Mouse (Mus musculus) MN1 (cell line): ENCODE measurements around the gene Kng2.
"Not testable (repeated sequence)": the region's sequence is repeated elsewhere in the genome, so short reads cannot be mapped to it uniquely, and the experiment has no call there.

Source experiments
- DNase-seq: peaks from one replicate; pipeline ENCODE4 v3.0.0-alpha.2; 2016; ENCODE audit warnings: low spot score

The Kng2 gene

DNA sequence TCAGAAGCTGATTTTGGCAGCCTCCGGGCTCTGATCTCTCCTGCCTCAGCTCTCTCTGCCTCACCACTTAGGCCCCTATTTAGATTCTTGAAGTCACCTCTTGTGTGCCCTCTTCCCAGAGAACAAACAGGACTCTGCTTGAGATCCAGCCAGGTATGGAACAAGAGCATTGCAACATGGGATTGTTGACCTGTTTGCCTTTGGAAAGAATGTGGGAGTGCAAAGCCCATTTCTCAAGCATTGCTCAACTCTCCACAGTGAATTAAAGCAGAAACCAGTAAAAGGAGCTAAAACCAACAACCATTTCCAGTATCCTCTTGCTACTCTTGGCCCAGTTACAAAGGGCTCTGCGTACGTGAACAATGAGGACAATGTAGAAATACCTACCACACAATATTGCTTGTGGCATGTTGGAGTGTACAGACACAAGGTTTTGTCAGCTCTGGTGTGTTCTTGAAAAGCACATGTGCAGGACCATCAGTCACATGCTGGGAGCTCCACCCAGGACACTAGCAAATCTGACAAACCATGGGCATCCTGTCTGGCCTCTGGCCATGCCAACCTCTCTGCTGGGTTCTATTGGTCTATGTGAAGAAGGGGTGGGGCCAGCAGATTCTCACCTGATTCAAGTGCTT, at the start of gene Kng2:
TSS of gene Kng2 (minus strand) at position 517 of the 635 bp plus-strand sequence.
- DNase-seq = not testable (repeated sequence)

DNA sequence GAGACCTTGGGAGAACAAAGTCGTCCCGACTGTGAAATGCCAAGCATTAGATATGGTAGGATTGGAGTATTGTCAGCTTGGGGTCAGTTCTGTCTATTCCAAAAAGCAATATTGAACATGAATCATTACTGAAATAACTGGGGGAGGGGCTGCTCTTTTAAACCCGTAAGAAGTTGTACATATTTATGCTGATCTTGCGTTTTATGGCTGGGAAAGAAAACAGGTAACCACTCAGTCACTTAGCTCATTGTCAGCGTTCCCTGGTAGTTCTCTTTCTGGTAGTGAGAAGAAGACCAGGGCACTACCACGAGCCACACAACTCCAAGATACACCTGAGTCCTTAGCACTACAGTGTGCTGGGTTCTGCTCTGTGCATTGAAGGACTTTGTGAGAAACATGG, 48.2 kb upstream of the Kng2 start:
- DNase-seq = not testable (repeated sequence)

DNA sequence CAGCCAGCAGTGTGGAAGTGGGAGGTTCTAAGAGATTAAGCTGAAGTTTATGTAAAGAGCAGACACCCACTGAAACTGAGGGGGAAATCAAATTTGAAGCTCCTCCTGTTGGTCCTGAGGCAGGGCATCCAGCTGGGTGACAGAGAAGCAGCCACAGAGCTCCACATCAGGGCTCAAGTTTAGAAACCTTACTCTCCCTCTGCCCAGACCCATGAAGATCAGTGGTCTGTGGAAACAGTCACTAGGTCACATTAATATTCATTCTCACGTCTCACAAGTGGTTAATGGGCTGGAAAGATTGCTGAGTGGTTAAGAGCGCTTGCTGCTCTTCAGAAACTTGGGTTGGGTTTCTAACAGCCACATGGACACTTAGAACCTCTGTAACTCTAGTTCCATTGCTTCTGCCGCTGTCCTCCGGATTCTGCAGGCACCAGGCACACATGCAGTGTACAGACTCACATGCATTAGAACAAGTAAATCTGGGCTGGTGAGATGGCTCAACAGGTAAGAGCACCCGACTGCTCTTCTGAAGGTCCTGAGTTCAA, 31.6 kb upstream of the Kng2 start:
- DNase-seq = not testable (repeated sequence)

- DNase-seq = not testable (repeated sequence)
Observed at GRCm38 (mm10) chr16:23059630-23060029, 30.3 kb upstream of the Kng2 start.

- DNase-seq = not testable (repeated sequence)
Observed at GRCm38 (mm10) chr16:23057668-23058447, 28.6 kb upstream of the Kng2 start, which contains the start of gene Kng1. Gene Kng1, plus strand, starts transcription at chr16:23057865.

- peak; percentile 32 for DNase-seq
Observed at GRCm38 (mm10) chr16:23046319-23046718, 17.0 kb upstream of the Kng2 start.

DNA sequence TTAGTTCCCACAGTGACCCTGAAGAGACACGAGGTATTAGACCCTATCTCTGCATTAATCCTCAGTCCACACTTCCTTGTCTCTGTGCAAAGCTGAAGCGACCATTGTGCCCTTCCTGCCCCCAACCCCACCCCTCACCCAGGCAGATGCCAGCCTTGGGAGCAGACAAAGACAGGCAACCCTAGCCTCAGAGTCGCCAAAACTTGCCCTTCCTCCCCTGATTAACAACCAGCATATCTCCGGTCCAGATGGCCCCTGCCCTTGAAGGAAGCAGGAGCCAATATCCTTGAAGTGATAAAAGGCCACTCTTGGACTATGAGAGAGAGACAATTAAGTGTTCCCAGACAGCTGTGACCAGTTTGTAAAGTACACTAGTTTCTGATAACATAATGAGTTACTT, 11.6 kb upstream of the Kng2 start:
- DNase-seq = peak; percentile 8

- DNase-seq = no peak
Observed at GRCm38 (mm10) chr16:23039281-23039680, 10.0 kb upstream of the Kng2 start.

GRCm38 (mm10) chr16:23037744-23038143, 8.5 kb upstream of the Kng2 start:
- no peak for DNase-seq

- no peak for DNase-seq
Observed at GRCm38 (mm10) chr16:23033673-23034072, 4.4 kb upstream of the Kng2 start.

- DNase-seq = no peak
Observed at GRCm38 (mm10) chr16:23030673-23031435, 1.6 kb upstream of the Kng2 start.

DNA sequence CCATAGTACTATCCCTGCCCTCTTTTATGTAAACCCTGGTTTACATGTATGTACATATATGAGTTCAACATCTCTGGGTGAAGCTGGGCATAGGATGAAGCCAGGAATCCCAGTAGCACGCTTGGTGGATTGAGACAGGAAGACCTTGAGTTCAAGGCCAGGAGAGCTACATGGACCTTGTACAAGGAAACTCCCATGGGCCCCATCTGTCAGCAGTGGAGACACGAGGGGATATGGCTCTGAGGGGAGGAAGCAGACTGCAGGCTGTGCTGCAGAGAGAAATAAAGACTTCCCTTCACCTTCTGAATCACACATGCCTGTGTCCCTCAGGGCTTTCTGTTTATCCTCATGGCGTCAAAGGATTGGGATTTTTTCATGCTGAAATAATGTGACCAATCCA, 1.9 kb downstream of the Kng2 start:
- DNase-seq = not testable (repeated sequence)

GRCm38 (mm10) chr16:23026582-23026981, 2.7 kb downstream of the Kng2 start:
- no peak for DNase-seq

DNA sequence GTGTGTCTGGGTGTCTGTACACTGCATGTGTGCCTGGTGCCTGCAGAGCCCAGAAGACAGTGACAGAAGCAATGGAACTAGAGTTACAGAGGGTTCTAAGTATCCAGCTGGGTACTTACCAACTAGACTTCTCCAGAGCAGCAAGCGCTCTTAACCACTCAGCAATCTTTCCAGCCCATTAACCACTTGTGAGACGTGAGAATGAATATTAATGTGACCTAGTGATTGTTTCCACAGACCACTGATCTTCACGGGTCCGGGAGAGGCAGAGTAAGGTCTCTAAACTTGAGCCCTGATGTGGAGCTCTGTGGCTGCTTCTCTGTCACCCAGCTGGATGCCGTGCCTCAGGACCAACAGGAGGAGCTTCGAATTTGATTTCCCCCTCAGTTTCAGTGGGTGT, 4.2 kb downstream of the Kng2 start:
- DNase-seq = no peak

DNA sequence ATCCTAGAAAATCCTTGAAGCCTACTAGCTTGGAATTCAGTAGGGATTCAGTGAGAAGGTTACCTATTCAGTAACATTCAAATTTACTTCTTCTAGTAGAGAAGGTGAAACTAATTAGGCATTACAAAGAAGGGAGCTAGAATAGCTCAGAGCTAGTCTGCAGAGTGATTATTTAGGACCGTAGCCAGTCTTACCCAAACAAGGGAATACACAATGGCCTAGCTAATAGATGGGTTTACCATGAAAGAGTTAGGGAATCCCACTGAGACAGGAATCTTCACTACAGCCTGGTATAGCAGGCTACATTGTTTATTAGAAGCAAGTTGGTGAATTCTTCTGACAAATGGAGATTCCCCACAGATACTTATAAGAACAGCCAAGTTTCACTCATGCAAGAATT, 8.7 kb downstream of the Kng2 start:
- DNase-seq = not testable (repeated sequence)

GRCm38 (mm10) chr16:23014645-23015044, 14.6 kb downstream of the Kng2 start:
- not testable (repeated sequence) for DNase-seq

DNA sequence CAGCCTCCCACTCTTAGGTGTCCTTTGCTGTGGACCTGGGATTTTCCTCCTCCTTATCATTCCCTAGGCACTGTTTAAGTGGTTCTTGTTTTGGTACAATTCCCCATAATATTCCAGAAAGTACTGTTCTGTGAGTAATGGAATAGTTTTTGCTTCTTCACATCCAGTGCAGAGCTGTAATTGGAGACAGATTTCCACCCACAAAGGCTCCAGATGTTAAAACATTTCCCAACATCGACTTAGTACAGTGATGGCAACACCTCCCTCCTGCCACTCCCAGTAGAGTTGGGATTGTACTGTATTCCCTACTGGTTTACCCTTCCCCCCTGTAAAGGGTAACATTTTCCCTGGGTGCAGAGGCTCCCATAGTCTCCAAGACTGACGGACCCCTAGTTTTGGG, 15.5 kb downstream of the Kng2 start:
- DNase-seq = not testable (repeated sequence)

GRCm38 (mm10) chr16:22996951-22997350, 32.3 kb downstream of the Kng2 start:
- not testable (repeated sequence) for DNase-seq

GRCm38 (mm10) chr16:22967383-22968030, 61.8 kb downstream of the Kng2 start:
- no peak for DNase-seq

GRCm38 (mm10) chr16:22963293-22963692, 66.0 kb downstream of the Kng2 start:
- no peak for DNase-seq

DNA sequence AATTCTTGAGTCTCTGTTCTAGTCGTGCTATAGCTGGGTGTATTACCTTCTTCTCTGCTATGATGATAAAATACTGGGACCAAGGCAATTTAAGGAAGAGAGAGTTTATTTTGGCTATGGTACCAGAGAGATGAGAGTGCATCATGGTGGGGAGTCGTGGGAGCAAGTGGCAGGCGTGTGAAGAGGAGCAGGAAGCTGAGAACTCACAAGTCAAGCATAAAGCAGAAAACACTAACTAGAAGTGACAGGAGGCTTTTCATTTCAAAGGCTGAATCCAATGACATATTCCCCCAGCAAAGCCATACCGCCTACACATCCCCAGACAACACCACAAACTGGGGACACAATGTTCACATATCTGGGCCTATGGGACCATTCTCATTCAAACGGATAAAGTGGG, 67.0 kb downstream of the Kng2 start:
- no peak for DNase-seq

DNA sequence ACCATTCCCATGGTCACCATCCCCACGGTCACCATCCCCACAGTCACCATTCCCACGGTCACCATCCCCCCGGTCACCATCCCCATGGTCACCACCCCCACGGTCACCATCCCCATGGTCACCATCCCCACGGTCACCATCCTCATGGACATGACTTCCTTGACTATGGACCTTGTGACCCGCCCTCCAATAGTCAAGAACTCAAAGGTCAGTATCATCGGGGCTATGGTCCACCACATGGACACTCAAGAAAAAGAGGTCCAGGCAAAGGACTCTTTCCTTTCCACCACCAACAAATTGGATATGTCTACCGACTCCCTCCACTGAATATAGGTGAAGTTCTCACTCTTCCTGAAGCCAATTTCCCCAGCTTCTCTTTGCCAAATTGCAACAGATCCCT, 68.2 kb downstream of the Kng2 start:
- DNase-seq = no peak
